Mouse (Mus musculus): Measurements from ENCODE around the gene Eaf2.

GRCm38 (mm10) chr16:36820016-36820415 is 54.8 kb downstream of the Eaf2 start:
- TF ChIP-seq CTCF (IDR thresholded peaks at IDR 0.05; ENCODE audit: borderline replicate concordance, control insufficient read depth, extremely low read depth, insufficient read depth, low read length, poor library complexity), result no peak
- no peak for TF ChIP-seq POLR2A (IDR thresholded peaks at IDR 0.05; ENCODE audit: control insufficient read depth, extremely low read depth, insufficient read depth, low read length, poor library complexity)

Measured in thymus, adult 2 months (tissue).